ENCODE assay signal across 8 mouse cellular contexts in genomic region chr1:195130953-195131674, GRCm38 (mm10). TPM values are rescaled to one million over a fixed set of nuclear protein-coding genes. Genes with fewer than 3 reads are reported as not detected.
DNase-seq lines count a peak whose midpoint lies in the region; ATAC-seq and TF ChIP-seq lines count a peak whose summit lies in the region.

Gene Cr1l (minus strand): TSS chr1:195131586.

- WGBS in forebrain, embryonic 12.5 days, result under 1% methylated on average over 31 of the region's 31 CpGs
- WGBS in heart, postnatal 0 days, result under 1% methylated on average over 31 of the region's 31 CpGs
- under 1% methylated on average over 31 of the region's 31 CpGs for WGBS in liver, embryonic 16.5 days (ENCODE audit: insufficient replicate concordance)
- under 1% methylated on average over 31 of the region's 31 CpGs for WGBS in neural tube, embryonic 13.5 days

- TF ChIP-seq CTCF in E14TG2a.4 (conservative IDR thresholded peaks at IDR 0.05; ENCODE audit: low read length), result no peak
- peak; percentile 72 for TF ChIP-seq CTCF in heart, postnatal 0 days (IDR thresholded peaks at IDR 0.05; ENCODE audit: low read depth)
- peak; percentile 25; the same call in 1 of the 2 replicates for TF ChIP-seq CTCF in testis, adult 2 months (IDR thresholded peaks at IDR 0.05; ENCODE audit: control insufficient read depth, insufficient read depth, insufficient replicate concordance, low read depth, low read length)

- peak; percentile 69; the same call in 1 of the 2 replicates for TF ChIP-seq EP300 in heart, postnatal 0 days (IDR thresholded peaks at IDR 0.05; ENCODE audit: low read depth)

- DNase-seq in c-Kit-positive CD71-positive TER-119-positive erythroid progenitor cells, embryonic 14.5 days (ENCODE audit: low spot score), result peak; percentile 82
- DNase-seq in heart, postnatal 0 days (ENCODE audit: low spot score), result peak; percentile 91
- DNase-seq in kidney, postnatal 4 days, result peak; percentile 88 to 93

- peaks cover 8% of the 10 kb centered on the region for H3K4me1 ChIP-seq in E14TG2a.4 (replicated peaks; ENCODE audit: low read depth, low read length)
- peaks cover 5% of the 10 kb centered on the region for H3K4me1 ChIP-seq in forebrain, embryonic 12.5 days
- H3K4me1 ChIP-seq in heart, postnatal 0 days (ENCODE audit: control insufficient read depth, insufficient read depth), result no peaks in the 10 kb centered on the region
- H3K4me1 ChIP-seq in liver, embryonic 16.5 days (ENCODE audit: control insufficient read depth, low read depth, low read length), result peaks cover 3% of the 10 kb centered on the region; the same call in 1 of the 2 replicates
- H3K4me1 ChIP-seq in neural tube, embryonic 13.5 days (replicated peaks), result peaks cover 23% of the 10 kb centered on the region
- H3K4me1 ChIP-seq in testis, adult 2 months (ENCODE audit: control insufficient read depth, insufficient read depth, low read length), result no peaks in the 10 kb centered on the region

- no peaks in the 10 kb centered on the region for H3K9me3 ChIP-seq in E14TG2a.4 (ENCODE audit: low read length)
- no peaks in the 10 kb centered on the region for H3K9me3 ChIP-seq in forebrain, embryonic 12.5 days
- H3K9me3 ChIP-seq in heart, postnatal 0 days (replicated peaks; ENCODE audit: control insufficient read depth, low read length), result no peaks in the 10 kb centered on the region
- H3K9me3 ChIP-seq in liver, embryonic 16.5 days (replicated peaks; ENCODE audit: control insufficient read depth, low read length), result no peaks in the 10 kb centered on the region
- no peaks in the 10 kb centered on the region for H3K9me3 ChIP-seq in neural tube, embryonic 13.5 days

- H3K27me3 ChIP-seq in E14TG2a.4 (ENCODE audit: insufficient read depth, low read length), result no peaks in the 10 kb centered on the region
- H3K27me3 ChIP-seq in forebrain, embryonic 12.5 days, result no peaks in the 10 kb centered on the region
- no peaks in the 10 kb centered on the region for H3K27me3 ChIP-seq in heart, postnatal 0 days (ENCODE audit: control insufficient read depth, insufficient read depth, low read length)
- H3K27me3 ChIP-seq in liver, embryonic 16.5 days (ENCODE audit: control insufficient read depth, insufficient read depth, low read depth, low read length), result no peaks in the 10 kb centered on the region
- H3K27me3 ChIP-seq in neural tube, embryonic 13.5 days, result no peaks in the 10 kb centered on the region
- H3K27me3 ChIP-seq in testis, adult 2 months (ENCODE audit: control insufficient read depth, insufficient read depth, low read length), result no peaks in the 10 kb centered on the region

- H3K4me3 ChIP-seq in E14TG2a.4 (replicated peaks; ENCODE audit: low read length), result peak within 1 kb of the TSS; percentile 84
- H3K4me3 ChIP-seq in forebrain, embryonic 12.5 days (replicated peaks), result peak within 1 kb of the TSS; percentile 59
- H3K4me3 ChIP-seq in heart, postnatal 0 days (ENCODE audit: low read depth, low read length), result peak within 1 kb of the TSS; percentile 62
- peak within 1 kb of the TSS; percentile 83 for H3K4me3 ChIP-seq in liver, embryonic 16.5 days (ENCODE audit: low read depth, low read length)
- peak within 1 kb of the TSS; percentile 63 for H3K4me3 ChIP-seq in neural tube, embryonic 13.5 days
- H3K4me3 ChIP-seq in testis, adult 2 months (ENCODE audit: control insufficient read depth, low read depth, low read length), result peak within 1 kb of the TSS; percentile 96

- peak within 1 kb of the TSS; percentile 56 for H3K4me2 ChIP-seq in forebrain, embryonic 12.5 days
- H3K4me2 ChIP-seq in heart, postnatal 0 days (ENCODE audit: low read depth, low read length), result peak within 1 kb of the TSS; percentile 66
- peak within 1 kb of the TSS; percentile 63 for H3K4me2 ChIP-seq in liver, embryonic 16.5 days (ENCODE audit: low read depth, low read length)
- peak within 1 kb of the TSS; percentile 64 for H3K4me2 ChIP-seq in neural tube, embryonic 13.5 days

- peak; percentile 67 for TF ChIP-seq POLR2A in testis, adult 2 months (IDR thresholded peaks at IDR 0.05; ENCODE audit: control insufficient read depth, low read depth, low read length)

- H3K9ac ChIP-seq in forebrain, embryonic 12.5 days, result peak within 1 kb of the TSS; percentile 70
- peak within 1 kb of the TSS; percentile 98 for H3K9ac ChIP-seq in heart, postnatal 0 days (replicated peaks; ENCODE audit: low read depth, low read length)
- peak within 1 kb of the TSS; percentile 94 for H3K9ac ChIP-seq in liver, embryonic 16.5 days (ENCODE audit: low read depth, low read length)
- peak within 1 kb of the TSS; percentile 86 for H3K9ac ChIP-seq in neural tube, embryonic 13.5 days

- ATAC-seq in forebrain, embryonic 12.5 days (ENCODE audit: low FRiP score), result peak; percentile 99
- peak; percentile 98 for ATAC-seq in heart, postnatal 0 days (ENCODE audit: insufficient read depth, low read depth)
- peak; percentile 94 for ATAC-seq in liver, embryonic 16.5 days (ENCODE audit: low read depth)
- peak; percentile 100 for ATAC-seq in neural tube, embryonic 13.5 days (ENCODE audit: low read depth)

- peaks cover 24% of the 10 kb centered on the region for H3K36me3 ChIP-seq in E14TG2a.4 (ENCODE audit: insufficient read depth, low read length)
- peaks cover 3% of the 10 kb centered on the region; the same call in 1 of the 2 replicates for H3K36me3 ChIP-seq in forebrain, embryonic 12.5 days (replicated peaks)
- peaks cover 18% of the 10 kb centered on the region for H3K36me3 ChIP-seq in heart, postnatal 0 days (replicated peaks; ENCODE audit: control insufficient read depth, insufficient read depth, low read length)
- peaks cover 15% of the 10 kb centered on the region for H3K36me3 ChIP-seq in liver, embryonic 16.5 days (ENCODE audit: control insufficient read depth, insufficient read depth)
- 0 out of 2 replicates have a peak, but pooled peaks cover 3% of the 10 kb centered on the region for H3K36me3 ChIP-seq in neural tube, embryonic 13.5 days
- no peaks in the 10 kb centered on the region for H3K36me3 ChIP-seq in testis, adult 2 months (ENCODE audit: control insufficient read depth, insufficient read depth, low read length)

- peak within 1 kb of the TSS; percentile 92 for H3K27ac ChIP-seq in forebrain, embryonic 12.5 days
- H3K27ac ChIP-seq in heart, postnatal 0 days (ENCODE audit: low read depth), result peak within 1 kb of the TSS; percentile 97
- H3K27ac ChIP-seq in liver, embryonic 16.5 days (ENCODE audit: low read length), result peak within 1 kb of the TSS; percentile 98
- H3K27ac ChIP-seq in neural tube, embryonic 13.5 days (replicated peaks), result peak within 1 kb of the TSS; percentile 92
- H3K27ac ChIP-seq in testis, adult 2 months (ENCODE audit: control insufficient read depth, insufficient read depth, low read depth, low read length), result peak within 1 kb of the TSS; percentile 95

RNA-seq across cellular contexts. Expression of gene Cr1l, which starts in this region (rescaled TPM):
- 35.6 and 40.5 TPM in 2 replicates for polyA plus RNA-seq in forebrain, embryonic 12.5 days (2016; fragmentation: Nextera tagmentation; extraction: Ambion mirVana)
- 80.2 and 173 TPM in 2 replicates for total RNA-seq in heart, postnatal 0 days (2014; rRNA removed; ENCODE audit: low replicate concordance)
- 70.1 and 70.6 TPM in 2 replicates for polyA plus RNA-seq in heart, postnatal 0 days (2015; fragmentation: Nextera tagmentation; extraction: Ambion mirVana)
- polyA plus RNA-seq in liver, embryonic 16.5 days (2015; fragmentation: Nextera tagmentation; extraction: Ambion mirVana), result 66.7 and 75.2 TPM in 2 replicates
- polyA plus RNA-seq in neural tube, embryonic 13.5 days (2015; fragmentation: Nextera tagmentation; extraction: Ambion mirVana), result 31.3 and 35.7 TPM in 2 replicates
- polyA plus RNA-seq in testis, adult 2 months (2012; rRNA removed), result 8.2 and 9.0 TPM in 2 replicates

Comparison
In these comparisons a context has a peak if more than half of its experiments do, and no peak if none do; other contexts are left out.
1. Peak in every context shown above with its lines: DNase-seq, ATAC-seq, H3K4me3 ChIP-seq and H3K27ac ChIP-seq.